Mouse (Mus musculus) forebrain, postnatal 0 days (tissue): ENCODE measurements around the gene Kmt5a. TPM values are rescaled to one million over a fixed set of nuclear protein-coding genes. Genes with fewer than 3 reads are reported as not detected.

Source experiments
- ATAC-seq: fragments of 200-750 bp; cut with Nextera tagmentation; 2 replicates; pipeline ENCODE4 v1.8.0; 2017; ENCODE audit warnings: mild to moderate bottlenecking, moderate library complexity
- DNase-seq: peaks from one replicate; pipeline ENCODE4 v3.0.0-alpha.2; 2015
- H3K27ac ChIP-seq: fragments of 300-500 bp; sonication (generic); 2 replicates; pipeline ENCODE4 v1.5.1; 2014; ENCODE audit warnings: low read depth, mild to moderate bottlenecking, antibody characterized with exemption, low read length, moderate library complexity, mixed read lengths
- H3K27me3 ChIP-seq: fragments of 300-500 bp; sonication (generic); 2 replicates; pipeline ENCODE4 v1.6.1; 2014; ENCODE audit warnings: mild to moderate bottlenecking, low read length, mixed read lengths; ENCODE audit not compliant: insufficient read depth
- H3K36me3 ChIP-seq: fragments of 300-500 bp; sonication (generic); 2 replicates; pipeline ENCODE4 v1.6.1; 2014; ENCODE audit warnings: mild to moderate bottlenecking, moderate library complexity; ENCODE audit not compliant: insufficient read depth
- H3K4me1 ChIP-seq: fragments of 300-500 bp; sonication (generic); 2 replicates; pipeline ENCODE4 v1.6.1; 2014; ENCODE audit warnings: antibody characterized with exemption; ENCODE audit not compliant: insufficient read depth
- H3K4me2 ChIP-seq: fragments of 300-500 bp; sonication (generic); 2 replicates; pipeline ENCODE4 v1.6.1; 2014; ENCODE audit warnings: low read depth, mild to moderate bottlenecking, moderate library complexity
- H3K4me3 ChIP-seq: fragments of 300-500 bp; sonication (generic); 2 replicates; pipeline ENCODE4 v1.5.1; 2014; ENCODE audit warnings: low read depth, low read length, mixed read lengths
- H3K9ac ChIP-seq: fragments of 300-500 bp; sonication (generic); 2 replicates; pipeline ENCODE4 v1.6.1; 2014; ENCODE audit warnings: mild to moderate bottlenecking
- H3K9me3 ChIP-seq: fragments of 300-500 bp; sonication (generic); 2 replicates; pipeline ENCODE4 v1.6.1; 2016; ENCODE audit warnings: low read length
- CTCF ChIP-seq: sonication (generic); IDR thresholded peaks from 2 replicates; pipeline ENCODE4 v1.5.1; 2016; ENCODE audit warnings: antibody characterized with exemption, control low read depth, low read depth
- WGBS: fragments of 180-500 bp; shearing (Covaris S2); extraction: QIAGEN DNeasy Blood & Tissue Kit; methylation state at CpG from one replicate; pipeline ENCODE4 v1.1.7; 2014; 5-methylcytosine and 5-hydroxymethylcytosine counted together
- microRNA-seq, 2 experiments: library from miRNA; unstranded; fragments of <30 nt; microRNA quantifications; one replicate each; pipeline ENCODE4; 2016
- polyA plus RNA-seq: library from polyadenylated mRNA; unstranded; fragments of >200 nt; fragmentation: Nextera tagmentation; extraction: Ambion mirVana; gene quantifications from 2 replicates; pipeline ENCODE4 v1.2.1, GENCODE M21; 2015
- total RNA-seq: library from RNA; depleted of rRNA; stranded (reverse); fragments of >200 nt; gene quantifications from 2 replicates; pipeline ENCODE4 v1.2.3, GENCODE M21; 2014; rRNA removed

Kmt5a gene
- total and polyA plus RNA-seq, 2 experiments from 2014 or later = 23.6 to 45.0 TPM

DNA sequence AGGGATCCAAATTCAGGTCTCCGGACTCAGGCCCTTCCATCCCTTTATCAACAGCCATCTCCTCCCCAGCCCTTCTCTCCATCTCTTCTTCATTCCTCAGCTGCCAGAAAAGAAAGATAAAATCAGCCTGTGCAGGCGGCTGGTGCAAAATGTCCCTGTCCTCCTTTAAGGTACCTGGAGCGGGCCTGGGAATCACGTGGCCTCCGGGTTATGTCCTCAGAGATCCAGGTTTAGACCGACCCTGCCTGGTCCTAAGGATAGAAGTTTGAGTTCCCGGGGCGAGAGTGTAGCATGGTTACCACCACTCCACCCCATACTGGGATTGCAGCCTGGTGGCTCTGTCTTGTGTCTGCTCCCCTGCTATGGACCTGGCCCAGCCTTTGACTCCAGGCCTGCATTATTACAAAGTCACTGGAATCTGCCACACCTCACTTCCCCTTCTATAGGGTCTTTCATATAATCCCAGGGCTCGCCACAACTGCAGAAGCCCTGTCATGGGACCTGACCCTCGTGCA lies 70.9 kb downstream of the Kmt5a start:
- H3K9ac ChIP-seq = no peak overlapping the region
- no peaks in the 10 kb centered on the region for H3K4me1 ChIP-seq
- no peaks in the 10 kb centered on the region for H3K27me3 ChIP-seq
- DNase-seq (no peak), ATAC-seq (no peak)
- no peak overlapping the region for H3K27ac ChIP-seq
- H3K9me3 ChIP-seq = no peaks in the 10 kb centered on the region
- peaks cover 8% of the 10 kb centered on the region for H3K36me3 ChIP-seq
- no peak overlapping the region for H3K4me3 ChIP-seq
- no peak overlapping the region for H3K4me2 ChIP-seq
- no peak for TF ChIP-seq CTCF
- WGBS = 93% methylated on average over 10 of the region's 10 CpGs

Small RNA genes lying within 50 kb of the gene (microRNA-seq; reads per million reads assigned to microRNA genes)
- gene Gm27486 = 0.77 to 0.85 reads per million in 2 experiments

Other genes starting within 250 kb of the Kmt5a start
- 33.8 and 38.4 TPM in 2 replicates for gene Pitpnm2, start 190.2 kb upstream of the Kmt5a start, total RNA-seq
- gene Pitpnm2, start 190.2 kb upstream of the Kmt5a start, polyA plus RNA-seq = 9.2 and 10.1 TPM in 2 replicates
- gene Mphosph9, start 112.0 kb upstream of the Kmt5a start, total RNA-seq = 15.0 and 23.6 TPM in 2 replicates
- 4.5 and 7.8 TPM in 2 replicates for gene Mphosph9, start 112.0 kb upstream of the Kmt5a start, polyA plus RNA-seq
- 14.1 and 15.2 TPM in 2 replicates for gene 2810006K23Rik, start 111.8 kb upstream of the Kmt5a start, total RNA-seq
- 9.1 and 9.2 TPM in 2 replicates for gene 2810006K23Rik, start 111.8 kb upstream of the Kmt5a start, polyA plus RNA-seq
- 178 and 183 TPM in 2 replicates for gene Cdk2ap1, start 76.8 kb upstream of the Kmt5a start, total RNA-seq
- 101 and 115 TPM in 2 replicates for gene Cdk2ap1, start 76.8 kb upstream of the Kmt5a start, polyA plus RNA-seq
- gene Sbno1, start 13.9 kb upstream of the Kmt5a start, total RNA-seq = 41.7 and 52.1 TPM in 2 replicates
- 44.1 and 70.4 TPM in 2 replicates for gene Sbno1, start 13.9 kb upstream of the Kmt5a start, polyA plus RNA-seq
- gene Rilpl2, start 38.4 kb downstream of the Kmt5a start, total RNA-seq = 37.9 and 38.2 TPM in 2 replicates
- 39.4 and 41.2 TPM in 2 replicates for gene Rilpl2, start 38.4 kb downstream of the Kmt5a start, polyA plus RNA-seq
- gene Snrnp35, start 43.2 kb downstream of the Kmt5a start, total RNA-seq = 15.9 and 16.0 TPM in 2 replicates
- gene Snrnp35, start 43.2 kb downstream of the Kmt5a start, polyA plus RNA-seq = 16.6 and 17.7 TPM in 2 replicates
- 11.8 and 14.4 TPM in 2 replicates for gene Rilpl1, start 91.5 kb downstream of the Kmt5a start, total RNA-seq
- 9.0 and 10.0 TPM in 2 replicates for gene Rilpl1, start 91.5 kb downstream of the Kmt5a start, polyA plus RNA-seq
- gene Tmed2, start 100.8 kb downstream of the Kmt5a start, total RNA-seq = 279 and 319 TPM in 2 replicates
- 354 and 380 TPM in 2 replicates for gene Tmed2, start 100.8 kb downstream of the Kmt5a start, polyA plus RNA-seq
- 23.2 and 24.0 TPM in 2 replicates for gene Ddx55, start 112.9 kb downstream of the Kmt5a start, total RNA-seq
- gene Ddx55, start 112.9 kb downstream of the Kmt5a start, polyA plus RNA-seq = 13.6 and 20.1 TPM in 2 replicates
- 39.9 and 55.1 TPM in 2 replicates for gene Eif2b1, start 139.2 kb downstream of the Kmt5a start, total RNA-seq
- 59.3 and 64.1 TPM in 2 replicates for gene Eif2b1, start 139.2 kb downstream of the Kmt5a start, polyA plus RNA-seq
- gene Gtf2h3, start 139.2 kb downstream of the Kmt5a start, total RNA-seq = 33.2 and 38.9 TPM in 2 replicates
- gene Gtf2h3, start 139.2 kb downstream of the Kmt5a start, polyA plus RNA-seq = 26.1 and 35.0 TPM in 2 replicates
- gene Atp6v0a2, start 188.6 kb downstream of the Kmt5a start, total RNA-seq = 18.0 and 21.2 TPM in 2 replicates
- gene Atp6v0a2, start 188.6 kb downstream of the Kmt5a start, polyA plus RNA-seq = 13.9 and 20.1 TPM in 2 replicates